Mouse (Mus musculus) thymus, postnatal 4 days (tissue): ENCODE data around the gene Ust.
"Not testable (repeated sequence)": the region's sequence is repeated elsewhere in the genome, so short reads cannot be mapped to it uniquely, and the experiment has no call there.

Experiments used
- DNase-seq: peaks from one replicate; pipeline ENCODE4 v3.0.0; 2021

Ust gene

DNA sequence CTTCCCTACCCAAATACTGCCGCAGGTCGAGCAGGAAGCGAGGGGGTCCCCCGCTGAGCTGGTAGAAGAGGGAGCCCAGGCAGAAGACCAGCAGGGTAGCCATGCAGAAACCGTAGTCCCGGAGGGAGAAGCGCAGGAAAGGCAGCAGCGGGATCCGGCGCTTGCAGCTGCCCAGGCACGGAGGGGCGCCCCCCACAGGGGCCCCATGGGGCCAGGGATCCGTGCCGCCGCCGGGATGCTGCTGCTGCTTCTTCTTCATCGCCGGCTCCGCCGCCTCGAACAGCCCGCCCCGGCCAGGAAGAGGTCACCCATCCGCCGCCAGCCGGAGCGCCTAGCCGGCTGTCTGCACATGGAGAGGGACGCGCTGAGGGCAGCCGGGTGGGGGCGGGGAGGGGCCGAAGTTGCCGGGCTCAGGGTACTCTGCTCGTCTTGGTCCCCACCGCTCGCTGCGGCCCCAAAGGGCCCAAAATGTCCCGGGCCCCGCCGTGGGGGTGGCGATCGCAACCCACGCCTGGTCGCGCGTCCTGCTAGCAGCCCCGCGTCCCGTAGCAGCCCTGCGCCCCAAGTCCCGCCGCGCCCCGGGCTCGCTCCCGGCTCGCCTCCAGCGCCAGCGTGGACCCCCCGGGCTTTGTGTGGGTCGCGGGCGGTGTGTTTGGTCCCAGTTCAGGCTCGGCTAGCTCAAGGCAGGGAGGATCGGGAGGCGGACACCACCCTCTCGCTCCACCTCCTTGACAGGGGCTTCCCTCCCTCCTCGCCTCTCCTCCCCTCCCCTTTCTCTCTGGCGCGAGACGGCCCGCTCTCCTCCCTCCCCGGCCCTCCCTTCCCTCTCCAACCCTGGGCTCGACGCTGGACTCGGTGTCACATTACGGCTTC, at the start of gene Ust:
Ust (minus strand) TSS at position 685 of the 873 bp plus-strand sequence.
- peak; percentile 60 for DNase-seq

DNA sequence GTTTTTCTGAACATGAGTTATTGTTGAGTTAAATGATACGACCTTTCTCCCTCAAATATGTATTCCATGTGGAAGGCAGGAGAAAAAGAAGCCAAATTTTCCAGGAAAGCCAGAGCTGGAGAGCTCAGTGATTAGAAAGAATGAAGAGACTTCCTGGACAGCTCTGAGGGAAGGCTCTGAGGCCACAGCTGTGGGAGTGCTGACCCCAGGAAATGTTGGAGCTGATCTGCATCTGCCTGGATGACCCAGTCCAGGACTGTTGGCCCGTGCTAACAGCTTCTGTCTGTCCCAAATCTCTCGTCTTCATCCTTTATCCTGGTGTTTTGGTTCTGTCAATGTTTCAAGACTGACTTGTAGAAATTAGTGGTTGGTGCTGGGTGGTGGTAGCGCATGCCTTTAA, 42.7 kb upstream of the Ust start:
- DNase-seq, result no peak

DNA sequence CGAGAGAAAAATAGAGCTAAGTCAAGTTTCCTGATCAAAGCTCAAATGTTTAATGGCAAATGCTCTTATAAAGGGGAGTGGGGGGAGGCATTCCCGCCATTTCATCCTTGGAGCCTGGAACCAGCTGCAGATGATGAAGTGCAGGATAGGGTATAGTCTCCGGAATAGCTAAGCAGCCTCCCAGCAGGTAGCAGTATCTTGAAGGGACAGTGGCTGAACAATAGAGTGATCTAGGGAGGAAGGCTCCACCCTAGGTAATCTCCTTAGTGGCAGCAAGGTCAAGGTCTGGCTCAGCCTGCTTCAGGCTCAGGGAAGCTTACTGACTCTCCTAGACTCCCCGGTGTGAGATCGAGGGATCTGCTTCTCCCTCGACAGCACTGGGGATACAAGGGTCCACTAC, 40.9 kb upstream of the Ust start:
- DNase-seq, result not testable (repeated sequence)

DNA sequence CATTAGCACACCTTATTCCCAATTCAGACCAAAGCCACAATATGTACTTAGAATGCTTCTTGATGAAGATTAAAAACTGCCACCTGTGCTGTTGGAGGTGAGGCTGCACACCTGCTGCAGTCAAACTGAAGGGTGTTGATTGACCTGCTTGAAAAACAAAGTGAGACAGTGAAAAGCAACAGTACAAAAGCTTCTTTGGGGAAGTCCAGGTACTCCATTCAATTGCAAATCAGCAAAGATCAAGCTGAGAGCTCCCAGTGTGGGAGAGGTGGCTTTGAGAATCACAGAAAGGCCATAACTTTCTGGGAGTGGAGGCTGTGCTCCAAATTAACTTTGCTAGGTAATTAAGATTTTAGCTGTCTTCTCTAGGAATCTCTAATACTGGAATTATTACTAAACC, 33.6 kb upstream of the Ust start:
- DNase-seq, result not testable (repeated sequence)

DNA sequence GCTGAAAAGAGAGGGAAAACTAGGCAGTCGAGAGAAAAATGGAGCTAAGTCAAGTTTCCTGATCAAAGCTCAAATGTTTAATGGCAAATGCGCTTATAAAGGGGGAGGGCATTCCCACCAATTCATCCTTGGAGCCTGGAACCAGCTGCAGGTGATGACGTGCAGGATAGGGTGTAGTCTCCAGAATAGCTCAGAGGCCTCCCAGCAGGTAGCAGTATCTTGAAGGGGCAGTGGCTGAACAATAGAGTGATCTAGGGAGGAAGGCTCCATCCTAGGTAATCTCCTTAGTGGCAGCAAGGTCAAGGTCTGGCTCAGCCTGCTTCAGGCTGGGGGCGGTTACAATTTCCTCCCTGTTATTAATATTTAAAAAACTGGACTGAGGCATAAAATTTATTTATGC, 33.0 kb upstream of the Ust start:
- not testable (repeated sequence) for DNase-seq

DNA sequence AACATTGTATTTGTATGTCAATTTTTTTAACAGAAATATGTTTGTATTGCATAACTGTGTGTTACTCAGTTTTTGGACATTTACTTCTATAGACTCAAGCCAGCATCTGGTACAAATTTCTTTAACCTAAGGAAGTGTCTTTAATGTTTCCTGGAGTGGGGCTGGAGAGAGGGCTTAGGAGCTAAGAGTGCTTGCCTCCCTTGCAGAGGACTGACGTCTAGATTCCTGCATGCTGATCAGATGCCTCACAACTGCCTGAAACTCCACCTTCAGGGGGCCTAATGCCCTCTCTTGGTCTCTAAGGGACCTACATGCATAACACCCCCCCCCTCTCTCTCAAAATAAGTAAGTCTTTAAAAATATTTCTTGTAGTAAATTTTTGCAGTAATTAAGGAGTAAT, 22.9 kb upstream of the Ust start:
- no peak for DNase-seq

DNA sequence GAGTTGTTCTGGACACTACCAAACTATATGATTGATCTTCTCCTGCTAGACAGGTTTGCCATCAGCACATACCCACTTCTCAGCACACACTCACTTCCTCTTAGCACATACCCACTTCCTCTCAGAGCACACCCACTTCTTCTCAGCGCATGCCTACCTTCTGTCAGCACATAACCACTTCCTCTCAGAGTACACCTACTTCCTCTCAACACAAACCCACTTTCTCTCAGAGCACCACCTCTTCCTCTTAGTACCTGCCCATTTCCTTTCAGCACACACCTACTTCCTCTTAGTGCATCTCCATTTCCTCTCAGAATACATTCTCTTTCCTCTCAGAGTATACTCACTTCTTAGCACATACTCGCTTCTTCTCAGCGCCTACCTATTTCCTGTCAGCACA, 16.8 kb upstream of the Ust start:
- no peak for DNase-seq

DNA sequence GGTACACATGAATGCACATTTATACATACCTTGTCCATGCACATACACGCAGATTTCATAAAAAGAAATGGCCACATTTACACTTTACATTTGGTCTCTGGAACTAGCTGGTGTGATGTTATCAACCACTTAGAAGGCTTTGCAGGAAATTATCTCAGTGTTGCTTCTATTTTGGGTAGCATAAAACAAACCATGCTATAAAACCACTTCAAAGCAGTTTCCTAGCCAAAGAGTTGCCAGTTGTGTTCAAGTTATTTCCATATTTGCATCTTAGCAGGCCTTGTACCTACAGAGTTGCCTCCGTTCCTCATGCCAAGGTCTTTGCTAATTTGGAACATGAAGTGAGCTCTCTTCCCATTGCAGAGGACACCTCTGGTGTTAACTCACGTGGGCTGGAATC, 13.0 kb upstream of the Ust start:
- no peak for DNase-seq

DNA sequence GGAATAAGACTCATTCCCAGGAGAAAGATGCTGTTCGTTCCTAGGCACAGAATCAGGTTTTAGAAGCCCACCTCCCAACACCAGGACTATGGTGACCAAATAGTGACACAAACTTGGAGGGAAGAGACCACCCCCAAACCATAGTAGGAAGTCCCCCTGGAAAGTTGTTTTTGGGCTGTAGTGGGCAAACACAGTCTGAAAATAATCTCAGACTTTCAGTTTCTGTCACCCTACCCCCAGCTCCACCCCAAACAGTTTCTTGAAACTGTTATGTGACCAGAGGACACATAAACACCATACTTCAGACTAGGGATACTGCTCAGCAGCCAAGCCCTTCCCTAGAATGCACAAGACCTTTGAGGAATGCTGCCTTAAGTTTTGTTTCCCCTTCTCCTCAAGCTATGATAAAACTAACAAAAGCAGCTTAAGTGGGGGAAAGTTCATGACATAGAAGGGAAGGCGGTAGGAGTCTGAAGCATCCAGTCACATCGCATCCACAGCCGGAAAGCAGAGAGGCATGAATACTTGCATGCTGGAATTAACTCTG, 12.0 kb upstream of the Ust start:
- no peak for DNase-seq

DNA sequence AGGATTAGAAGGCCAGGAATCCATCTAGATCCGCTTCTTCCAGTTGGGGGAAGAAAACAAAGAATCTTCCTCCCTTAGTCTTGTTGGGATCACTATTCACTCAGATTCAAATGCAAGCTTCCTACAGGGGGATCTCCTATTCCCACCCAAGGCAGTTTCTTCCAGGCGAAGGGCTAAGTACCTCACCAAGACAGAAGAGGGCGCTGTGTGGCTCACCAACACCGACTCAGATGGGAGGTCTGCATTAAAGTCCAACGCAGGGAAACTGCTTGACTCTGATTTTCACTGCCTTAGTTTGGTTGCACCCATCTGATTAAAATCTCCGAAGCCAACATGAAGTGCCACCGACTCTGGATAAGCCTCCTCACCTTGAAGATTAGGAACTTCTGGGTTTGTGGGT, 10.5 kb upstream of the Ust start:
- peak; percentile 38 for DNase-seq

DNA sequence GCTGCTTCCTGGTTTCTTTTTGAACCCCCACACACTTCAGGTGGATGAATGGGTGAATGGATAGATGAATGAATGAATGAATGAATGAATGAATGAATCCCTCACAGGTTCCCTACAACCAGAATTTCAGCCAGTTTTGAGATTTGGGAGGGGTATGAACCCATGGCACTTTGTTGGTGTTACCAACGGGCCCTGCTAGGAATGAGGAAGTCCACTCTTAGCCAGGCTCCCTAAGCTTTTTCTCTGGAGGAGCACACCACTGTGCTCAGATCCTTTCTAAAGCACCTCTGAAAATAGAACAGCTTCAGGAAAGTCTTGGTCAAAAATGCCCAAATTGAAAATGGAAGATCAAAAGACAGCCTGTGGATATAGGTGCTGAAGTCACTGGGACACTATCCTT, 6.7 kb upstream of the Ust start:
- DNase-seq, result no peak

DNA sequence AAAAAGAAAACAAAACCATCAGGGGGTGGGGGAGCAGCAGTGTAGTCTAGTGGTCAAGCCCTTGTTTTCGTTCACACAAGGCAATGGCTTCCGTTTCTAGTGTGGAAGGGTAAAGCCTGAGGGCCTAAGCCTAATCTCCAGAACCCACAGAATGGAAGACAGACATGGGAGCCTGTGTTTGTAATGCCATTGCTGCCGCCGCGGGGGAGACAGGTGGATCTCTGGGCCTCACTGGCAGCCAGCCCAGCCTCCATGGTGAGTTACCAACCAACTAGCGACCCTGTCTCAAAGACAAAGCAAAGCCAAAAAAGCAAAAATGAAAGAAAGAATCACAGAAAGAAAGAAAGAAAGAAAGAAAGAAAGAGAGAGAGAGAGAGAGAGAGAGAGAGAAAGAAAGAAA, 2.9 kb upstream of the Ust start:
- no peak for DNase-seq

DNA sequence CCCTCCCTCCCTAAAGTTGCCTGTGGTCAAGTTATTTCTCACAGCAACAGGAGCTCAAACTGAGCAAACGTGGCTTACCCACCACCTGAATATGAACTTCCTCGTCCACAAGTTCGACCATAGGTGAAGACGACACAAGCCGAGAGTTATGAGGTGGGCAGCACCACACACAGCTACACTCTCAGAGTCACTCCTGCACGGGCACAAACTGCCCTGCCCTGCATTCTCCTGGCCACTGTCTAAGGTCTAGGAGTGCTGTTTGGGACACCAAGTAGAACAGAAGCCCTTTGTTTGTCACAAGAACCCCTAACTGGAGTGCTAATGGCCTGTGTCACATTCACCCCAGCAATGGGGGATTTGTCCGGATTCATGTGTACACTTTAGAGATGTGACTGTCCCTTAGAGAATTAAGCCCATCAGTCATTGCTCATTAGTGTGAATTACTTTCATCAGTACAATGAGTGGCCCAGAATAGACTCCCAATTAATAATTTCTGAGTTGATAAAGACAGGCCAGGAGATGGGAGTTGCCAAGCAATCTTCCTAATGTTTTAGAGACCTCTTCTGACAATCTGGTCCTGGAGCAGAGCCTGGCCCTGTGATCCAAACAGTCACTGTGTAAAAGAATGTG, 2.3 kb upstream of the Ust start:
- no peak for DNase-seq

DNA sequence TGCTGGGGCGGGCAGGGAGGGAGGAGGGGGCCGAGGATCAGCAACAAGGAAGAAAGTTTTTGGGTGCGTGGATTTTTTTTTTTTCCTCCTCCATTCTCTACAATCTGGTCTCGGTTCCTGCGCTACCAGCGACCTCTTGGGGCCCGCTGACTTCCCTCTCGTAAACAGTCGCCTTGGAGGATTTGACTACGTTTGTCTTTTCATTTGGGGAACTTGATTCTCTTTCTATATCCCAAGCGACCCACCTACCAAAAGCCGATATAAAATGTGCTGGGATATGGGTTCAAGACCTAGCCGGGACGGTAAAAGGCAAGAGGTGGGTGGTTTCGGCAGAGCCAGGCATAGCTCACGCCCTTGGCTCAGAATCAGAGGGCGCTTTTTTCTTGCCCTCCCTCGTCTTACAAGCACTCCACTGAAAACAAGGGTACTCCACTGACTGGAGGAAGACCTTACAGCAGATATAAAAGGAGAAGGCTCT, 428 bp upstream of the Ust start:
- DNase-seq, result peak; percentile 39

DNA sequence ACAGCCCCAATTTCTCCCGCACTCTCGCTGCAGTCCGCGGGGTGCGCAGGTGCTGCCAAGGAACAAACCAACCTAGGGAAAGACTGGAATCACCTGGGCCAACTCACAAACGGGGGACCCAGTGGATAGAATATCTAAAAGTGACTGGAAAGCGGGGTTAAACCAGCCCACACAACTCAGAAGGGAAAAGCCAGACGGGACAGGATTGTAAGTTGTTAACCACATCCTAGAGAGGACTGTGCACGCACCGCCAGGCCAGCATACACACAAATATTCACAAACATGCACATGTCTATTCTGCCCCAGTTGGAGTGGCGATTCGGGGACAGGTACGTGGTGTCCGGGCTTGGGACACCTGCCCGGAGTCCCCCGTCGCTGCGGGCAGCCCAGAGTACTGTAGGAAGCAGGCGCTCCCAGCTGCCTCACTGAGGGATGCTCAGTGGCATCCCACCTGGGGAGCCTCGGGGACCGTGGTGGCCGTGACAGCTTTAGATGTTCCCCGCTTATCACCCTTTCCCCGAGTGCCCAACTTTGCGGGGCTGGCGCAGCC, 959 bp downstream of the Ust start:
- DNase-seq, result peak; percentile 14

DNA sequence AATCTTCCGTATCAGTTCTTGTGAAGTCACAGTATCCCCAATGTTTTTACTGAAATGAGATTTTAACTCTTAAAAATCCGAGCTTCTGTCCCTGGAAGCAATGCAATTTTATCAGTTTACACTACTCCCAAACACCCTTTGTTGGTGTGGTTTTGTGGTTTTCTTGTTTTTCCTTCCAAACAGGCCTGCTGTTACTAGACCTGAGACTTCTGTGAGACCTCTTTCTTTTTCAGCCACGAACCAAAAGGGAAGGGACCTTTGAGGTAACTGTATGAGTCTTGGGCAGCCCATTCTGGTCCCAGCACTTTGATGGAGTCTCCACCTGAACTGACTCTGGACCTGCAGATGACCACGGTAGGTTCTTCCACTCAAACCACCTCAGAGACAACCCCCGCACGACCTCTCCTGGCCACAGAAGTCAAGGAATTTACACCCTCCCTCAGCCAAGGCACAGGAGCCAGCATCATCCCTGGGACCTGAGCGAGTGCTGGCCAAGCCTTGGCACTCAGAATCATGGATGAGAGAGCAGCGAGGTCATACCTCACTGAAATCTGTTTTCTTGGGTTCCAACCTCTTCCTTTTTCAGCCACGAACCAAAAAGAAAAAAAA, 1.6 kb downstream of the Ust start:
- DNase-seq, result no peak

DNA sequence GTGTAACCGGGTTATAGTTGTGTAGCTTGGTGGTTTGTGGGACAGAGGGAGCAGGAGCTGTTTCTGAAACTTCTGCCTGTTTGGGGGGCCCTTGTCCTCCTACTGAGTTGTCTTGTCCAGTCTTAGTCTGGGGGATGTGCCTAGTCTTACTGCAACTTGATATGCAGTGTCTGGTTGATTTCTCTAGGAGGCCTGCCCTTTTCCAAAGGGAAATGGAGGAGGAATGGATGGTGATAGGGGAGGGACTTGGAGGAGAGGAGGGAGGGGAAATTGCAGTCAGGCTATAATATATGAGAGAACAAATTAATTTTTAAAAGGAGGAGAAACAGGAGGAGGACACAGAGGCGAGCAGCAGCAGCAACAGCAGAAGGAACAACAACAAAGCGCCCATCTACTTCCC, 4.9 kb downstream of the Ust start:
- DNase-seq, result no peak

DNA sequence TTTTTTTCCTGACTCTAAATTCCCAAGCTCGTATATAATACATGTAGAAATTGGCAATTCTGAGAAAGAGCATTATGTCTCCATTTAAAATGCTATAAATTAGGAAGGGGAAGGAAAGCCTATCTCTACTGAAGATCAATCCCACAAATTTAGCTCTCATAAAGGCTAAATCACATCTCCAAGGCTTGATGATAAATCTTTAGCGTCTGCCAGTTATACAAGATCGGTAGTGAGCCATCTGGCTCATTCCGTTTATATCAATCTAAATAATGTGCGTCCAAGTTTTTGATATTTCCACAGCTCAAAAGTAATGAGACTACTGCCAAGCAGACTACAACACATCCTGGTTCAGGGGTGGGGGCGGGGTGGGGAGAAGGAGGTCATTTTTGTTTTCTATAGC, 6.4 kb downstream of the Ust start:
- DNase-seq, result no peak

DNA sequence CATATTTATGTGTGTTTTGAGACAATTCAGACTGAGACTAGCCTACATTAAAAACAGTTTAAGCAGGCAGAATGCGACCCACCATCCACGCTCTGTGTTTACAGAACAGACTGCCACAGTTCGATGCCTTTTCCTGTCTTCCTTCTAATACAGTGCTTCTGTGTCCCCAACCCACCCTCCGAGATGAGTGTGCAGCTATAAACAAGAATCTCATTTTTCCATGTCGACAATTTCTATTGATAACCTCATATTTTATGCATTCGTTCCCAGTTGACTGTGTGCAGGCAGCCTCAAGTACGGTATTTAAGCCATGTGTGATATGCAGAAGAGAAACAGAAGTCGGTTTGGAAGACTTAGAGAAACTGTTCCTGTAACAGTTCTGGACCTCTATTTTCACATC, 6.9 kb downstream of the Ust start:
- no peak for DNase-seq

DNA sequence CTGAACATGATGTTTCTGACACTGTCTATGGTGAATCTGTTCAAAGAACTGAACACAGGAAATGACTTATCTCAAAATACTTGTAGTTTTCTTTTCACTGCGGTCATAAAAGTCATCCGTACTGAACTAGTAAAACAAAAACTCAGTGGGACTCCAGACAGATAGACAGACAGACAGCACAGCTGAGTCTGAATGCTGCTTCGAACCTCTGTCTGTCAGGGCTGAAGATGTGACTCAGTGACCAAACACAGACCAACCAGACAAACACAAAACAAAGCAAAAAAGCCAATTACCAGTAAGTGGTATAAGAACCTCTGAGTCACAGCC, 12.4 kb downstream of the Ust start:
- DNase-seq, result no peak

DNA sequence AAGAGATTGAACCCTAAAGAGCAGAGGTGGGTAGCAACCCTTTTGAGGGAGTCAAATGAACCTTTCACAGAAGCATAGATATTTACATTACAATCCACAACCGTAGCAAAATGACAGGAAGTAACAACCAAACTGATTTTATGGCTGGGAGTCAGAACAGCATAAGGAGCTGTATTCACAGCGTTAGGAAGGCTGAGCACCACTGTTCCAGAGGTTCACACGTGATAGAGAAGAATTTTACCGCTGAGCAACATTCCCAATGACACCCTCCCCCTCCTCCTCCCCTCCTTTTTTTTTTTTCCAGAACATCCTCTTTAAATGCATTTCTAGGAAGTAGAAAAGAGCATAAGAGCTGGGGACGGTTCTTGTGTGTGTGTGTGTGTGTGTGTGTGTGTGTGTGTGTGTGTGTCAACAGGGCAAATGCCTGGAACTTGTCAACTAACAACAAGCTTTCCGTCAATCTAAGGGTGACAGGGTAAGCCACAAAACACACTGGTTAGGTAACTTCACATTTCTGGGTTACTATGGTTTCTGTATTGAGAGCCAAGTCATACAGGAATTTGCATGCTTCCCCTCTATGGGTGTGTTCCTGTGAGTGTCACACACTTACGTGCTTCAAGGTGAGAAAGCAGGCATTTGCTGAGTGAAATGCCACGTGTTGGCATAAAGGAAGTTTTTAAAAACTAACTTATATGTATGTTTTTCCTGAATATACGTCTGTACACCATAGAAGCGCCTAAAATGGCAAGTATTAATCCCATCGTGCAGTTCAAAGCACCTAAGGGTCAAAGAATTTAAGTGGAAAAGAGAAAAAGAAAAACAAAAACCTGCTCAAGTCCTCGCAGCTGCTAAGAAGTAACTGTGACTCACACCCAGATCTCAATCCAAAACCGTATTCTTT, 13.0 kb downstream of the Ust start:
- DNase-seq, result no peak

DNA sequence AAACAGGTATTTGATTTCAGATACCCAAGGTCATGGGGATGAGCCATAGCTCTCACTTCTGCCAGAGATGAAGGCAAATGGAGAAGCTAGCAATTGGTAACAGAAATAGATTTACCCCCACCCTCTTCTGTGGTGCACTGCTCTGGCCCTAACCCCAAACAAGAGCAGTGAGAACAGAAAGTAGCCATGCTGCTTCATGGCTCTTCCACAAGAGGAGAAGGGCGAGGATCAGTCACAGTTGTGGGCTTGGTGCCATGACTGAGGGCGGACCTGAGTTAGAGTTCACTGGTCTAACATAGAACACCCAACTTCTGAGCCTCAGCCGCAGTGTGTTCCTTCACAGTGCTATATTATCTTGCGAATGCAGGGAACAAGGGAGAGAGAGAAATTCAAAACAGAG, 13.8 kb downstream of the Ust start:
- DNase-seq, result no peak
